In the genomic region with DNA sequence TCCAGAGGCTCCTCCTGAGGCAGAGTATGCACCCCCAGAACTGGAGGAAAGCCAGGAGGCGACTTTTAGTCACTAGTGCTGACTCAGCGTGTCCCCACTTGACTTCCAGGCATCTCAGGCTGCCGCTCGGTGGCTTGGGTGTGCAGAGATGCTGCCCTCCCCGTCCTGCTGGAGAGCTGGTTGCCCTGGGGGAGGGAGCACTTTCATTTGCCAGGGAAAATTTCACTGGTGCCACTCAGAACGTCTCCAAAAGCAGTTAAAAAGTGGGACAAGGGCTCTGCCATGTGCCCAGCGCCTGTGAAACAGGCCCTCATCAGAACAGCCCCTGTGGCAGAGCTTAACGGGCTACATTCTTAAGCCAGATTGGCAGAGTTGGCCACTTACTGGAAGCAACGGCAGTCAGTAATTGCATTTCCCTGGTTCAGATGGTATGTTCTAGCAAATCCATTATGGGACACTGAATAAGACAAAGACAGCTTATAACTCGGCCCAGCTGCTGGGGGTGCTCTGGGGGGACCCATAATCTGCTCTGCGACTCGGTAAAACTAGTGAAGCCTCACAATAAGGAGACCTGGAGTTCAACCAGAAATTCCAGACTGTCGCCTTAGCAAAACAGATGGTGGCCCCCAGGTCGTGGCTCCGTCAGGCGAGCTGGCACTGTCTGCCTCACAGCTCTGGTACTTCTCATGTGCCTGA, we compare ENCODE assay signal across 9 mouse cellular contexts.
A peak's percentile ranks its signal among the peaks of the same experiment; 100 is the strongest.
DNase-seq lines count a peak whose midpoint lies in the region; ATAC-seq and TF ChIP-seq lines count a peak whose summit lies in the region.
"Had no signal": no experiment of that assay in that cellular context is flagged by ENCODE, and none has a peak within 500 bp of the region (broad histone marks: within the 10 kb centered on the region; RNA-seq: fewer than 3 reads in every experiment).

No protein-coding gene starts in this region.

- no peak for TF ChIP-seq CTCF in lung, adult 2 months (IDR thresholded peaks at IDR 0.05; ENCODE audit: insufficient read depth, low read length)
- TF ChIP-seq CTCF in layer of hippocampus, adult 2 months (conservative IDR thresholded peaks at IDR 0.05), result no peak

- H3K36me3 ChIP-seq in midbrain, embryonic 10.5 days, result no peaks in the 10 kb centered on the region
- no peaks in the 10 kb centered on the region for H3K36me3 ChIP-seq in liver, embryonic 12.5 days

- no peak for ATAC-seq in liver, embryonic 12.5 days

- H3K4me3 ChIP-seq in lung, adult 2 months (replicated peaks; ENCODE audit: extremely low read depth, low read depth, low read length), result no peak overlapping the region
- no peak overlapping the region for H3K4me3 ChIP-seq in layer of hippocampus, adult 2 months
- no peak overlapping the region for H3K4me3 ChIP-seq in midbrain, embryonic 10.5 days
- no peak overlapping the region for H3K4me3 ChIP-seq in liver, embryonic 12.5 days
- H3K4me3 ChIP-seq: heart, adult 2 months had no signal

- no peak overlapping the region for H3K4me2 ChIP-seq in liver, embryonic 12.5 days

- 51% methylated on average over 16 of the region's 16 CpGs for WGBS in lung, adult 2 months
- 62% methylated on average over 16 of the region's 16 CpGs for WGBS in midbrain, embryonic 10.5 days
- WGBS in liver, embryonic 12.5 days (ENCODE audit: insufficient replicate concordance), result 66% methylated on average over 16 of the region's 16 CpGs

- no peaks in the 10 kb centered on the region for H3K9me3 ChIP-seq in midbrain, embryonic 10.5 days (replicated peaks)
- H3K9me3 ChIP-seq in liver, embryonic 12.5 days (replicated peaks), result no peaks in the 10 kb centered on the region

- peak overlapping the region; percentile 19; the same call in 1 of the 2 replicates for H3K27ac ChIP-seq in layer of hippocampus, adult 2 months
- H3K27ac ChIP-seq in midbrain, embryonic 10.5 days (replicated peaks), result peak overlapping the region; percentile 76
- no peak overlapping the region for H3K27ac ChIP-seq in liver, embryonic 12.5 days
- H3K27ac ChIP-seq: heart, adult 2 months had no signal

- DNase-seq in lung, adult 18-20 months, result peak; percentile 27 to 58
- DNase-seq in lung, adult 2 months, result no peak
- peak; percentile 94 for DNase-seq in cerebellum, adult 9-10 months
- DNase-seq in gastrocnemius, adult 18-20 months (ENCODE audit: low spot score), result peak; percentile 42
- DNase-seq in layer of hippocampus, adult 2 months (ENCODE audit: low spot score in 2 of 2), result peak in 1 of 2 experiments; percentile 47
- no peak for DNase-seq in midbrain, embryonic 10.5 days (ENCODE audit: low spot score)
- DNase-seq in natural killer cell, adult 2 months (ENCODE audit: low spot score in 2 of 2), result no peak

- H3K4me1 ChIP-seq in lung, adult 2 months (ENCODE audit: control insufficient read depth, insufficient read depth, low read length), result 0 out of 2 replicates have a peak, but pooled peaks cover 7% of the 10 kb centered on the region
- H3K4me1 ChIP-seq in midbrain, embryonic 10.5 days, result peaks cover 71% of the 10 kb centered on the region
- peaks cover 2% of the 10 kb centered on the region; the same call in 1 of the 2 replicates for H3K4me1 ChIP-seq in liver, embryonic 12.5 days

- no peak for TF ChIP-seq POLR2A in lung, adult 2 months (IDR thresholded peaks at IDR 0.05; ENCODE audit: borderline replicate concordance, extremely low read depth, low read depth, low read length)

- no peak overlapping the region for H3K9ac ChIP-seq in liver, embryonic 12.5 days

- H3K27me3 ChIP-seq in midbrain, embryonic 10.5 days (ENCODE audit: low read depth, poor library complexity, severe bottlenecking), result 0 out of 2 replicates have a peak, but pooled peaks cover 3% of the 10 kb centered on the region
- H3K27me3 ChIP-seq in liver, embryonic 12.5 days (replicated peaks), result no peaks in the 10 kb centered on the region

Comparison
In these comparisons a context has a peak if more than half of its experiments do, and no peak if none do; other contexts are left out.
1. DNase-seq: peak in lung, adult 18-20 months (2 of 2), cerebellum, adult 9-10 months (single experiment) and gastrocnemius, adult 18-20 months (single experiment); none in lung, adult 2 months (single experiment), midbrain, embryonic 10.5 days (single experiment) and natural killer cell, adult 2 months (0 of 2).